Mouse (Mus musculus) CH12.LX (cell line): ENCODE results near the gene Akp3. TPM values are rescaled to one million over a fixed set of nuclear protein-coding genes. Genes with fewer than 3 reads are reported as not detected.

ENCODE experiments used
- DNase-seq: peaks from one replicate; pipeline ENCODE4 v3.0.0-alpha.2; 2013; ENCODE audit errors: extremely low read depth
- H3K27ac ChIP-seq: 2 replicates; pipeline ENCODE4 v1.5.1; 2012; ENCODE audit warnings: low read depth, mild to moderate bottlenecking, control low read depth, moderate library complexity; ENCODE audit not compliant: insufficient read depth
- H3K27me3 ChIP-seq: replicated peaks from 2 replicates; pipeline ENCODE3; 2012; ENCODE audit warnings: inconsistent platforms
- H3K36me3 ChIP-seq, 2 experiments: replicated peaks in 1 of 2; 2 replicates each; pipeline versions ENCODE3 to v1.6.1; 2012; ENCODE audit warnings: inconsistent platforms in 1 of 2, low read length in 1 of 2, mild to moderate bottlenecking in 1 of 2, mixed read lengths in 1 of 2, moderate library complexity in 1 of 2; ENCODE audit not compliant: control insufficient read depth in 1 of 2, insufficient read depth in 1 of 2
- H3K4me1 ChIP-seq, 2 experiments: 2 replicates each; pipeline ENCODE4 v1.6.1; 2012; ENCODE audit warnings: inconsistent platforms in 1 of 2, moderate library complexity in 1 of 2; ENCODE audit not compliant: insufficient read depth in 2 of 2, control insufficient read depth in 1 of 2
- H3K4me2 ChIP-seq: 2 replicates; pipeline ENCODE4 v1.6.1; 2012; ENCODE audit warnings: low read depth, mild to moderate bottlenecking, control low read depth; ENCODE audit not compliant: poor library complexity, insufficient read depth, severe bottlenecking
- H3K4me3 ChIP-seq, 3 experiments: fragments of 150-350 bp in 1 of 3; sonication (generic) in 1 of 3; replicated peaks in 1 of 3; 2 replicates each; pipeline versions ENCODE3 to v1.5.1; 2011 to 2012; ENCODE audit warnings: low read depth in 2 of 3, low read length in 2 of 3, mild to moderate bottlenecking in 2 of 3, moderate library complexity in 2 of 3, control low read depth in 1 of 3, improper control_type of control experiment in 1 of 3, inconsistent platforms in 1 of 3, mixed read lengths in 1 of 3; ENCODE audit not compliant: poor library complexity in 1 of 3
- H3K79me2 ChIP-seq: replicated peaks from 2 replicates; pipeline ENCODE4 v1.6.1; 2012; ENCODE audit warnings: mild to moderate bottlenecking, moderate library complexity; ENCODE audit not compliant: control insufficient read depth, poor library complexity, insufficient read depth, severe bottlenecking; ENCODE audit errors: extremely low read depth
- H3K9ac ChIP-seq: 2 replicates; pipeline ENCODE4 v1.6.1; 2012; ENCODE audit warnings: low read depth, mild to moderate bottlenecking, control low read depth, moderate library complexity; ENCODE audit not compliant: insufficient read depth
- H3K9me3 ChIP-seq: replicated peaks from 2 replicates; pipeline ENCODE3; 2012; ENCODE audit warnings: low read length, inconsistent platforms, mixed read lengths
- EP300 ChIP-seq: IDR thresholded peaks from 2 replicates; pipeline ENCODE4 v1.6.1; 2011; ENCODE audit warnings: low read length, improper control_type of control experiment
- ETS1 ChIP-seq: conservative IDR thresholded peaks from 2 replicates; pipeline ENCODE4 v1.6.1; 2012; ENCODE audit warnings: low read depth, mild to moderate bottlenecking, inconsistent platforms, low read length, improper control_type of control experiment, moderate library complexity
- IRF4 ChIP-seq: IDR thresholded peaks from 2 replicates; pipeline ENCODE4 v1.6.1; 2014; ENCODE audit warnings: low read depth, mild to moderate bottlenecking, inconsistent platforms, low read length, improper control_type of control experiment
- JUN ChIP-seq: IDR thresholded peaks from 2 replicates; pipeline ENCODE4 v1.6.1; 2011; ENCODE audit warnings: low read depth, mild to moderate bottlenecking, low read length, improper control_type of control experiment, moderate library complexity; ENCODE audit not compliant: insufficient read depth
- JUND ChIP-seq: conservative IDR thresholded peaks from 2 replicates; pipeline ENCODE4 v1.6.1; 2011; ENCODE audit warnings: low read depth, low read length, improper control_type of control experiment
- KAT2A ChIP-seq: IDR thresholded peaks from 2 replicates; pipeline ENCODE4 v1.6.1; 2012; ENCODE audit warnings: low read length, improper control_type of control experiment, inconsistent platforms; ENCODE audit not compliant: insufficient replicate concordance
- MAX ChIP-seq: IDR thresholded peaks from 2 replicates; pipeline ENCODE4 v1.6.1; 2011; ENCODE audit warnings: low read length, improper control_type of control experiment
- NELFE ChIP-seq: IDR thresholded peaks from 2 replicates; pipeline ENCODE4 v1.6.1; 2011; ENCODE audit warnings: low read depth, low read length, improper control_type of control experiment
- PAX5 ChIP-seq: IDR thresholded peaks from 2 replicates; pipeline ENCODE4 v1.6.1; 2012; ENCODE audit warnings: low read length, inconsistent platforms, mixed read lengths
- POLR2AphosphoS2 ChIP-seq: IDR thresholded peaks from 2 replicates; pipeline ENCODE4 v1.6.1; 2011; ENCODE audit warnings: low read depth, low read length, improper control_type of control experiment
- RAD21 ChIP-seq: IDR thresholded peaks from 2 replicates; pipeline ENCODE4 v1.6.1; 2011; ENCODE audit warnings: low read depth, mild to moderate bottlenecking, low read length, improper control_type of control experiment, moderate library complexity
- RCOR1 ChIP-seq: conservative IDR thresholded peaks from 2 replicates; pipeline ENCODE4 v1.6.1; 2012; ENCODE audit warnings: low read depth, mild to moderate bottlenecking, inconsistent platforms, low read length, improper control_type of control experiment
- SIN3A ChIP-seq: IDR thresholded peaks from 2 replicates; pipeline ENCODE4 v1.6.1; 2012; ENCODE audit warnings: low read length, improper control_type of control experiment, inconsistent platforms
- SMC3 ChIP-seq: IDR thresholded peaks from 2 replicates; pipeline ENCODE4 v1.6.1; 2011; ENCODE audit warnings: low read depth, low read length, improper control_type of control experiment
- USF1 ChIP-seq: IDR thresholded peaks from 2 replicates; pipeline ENCODE4 v1.6.1; 2014; ENCODE audit warnings: low read depth, mild to moderate bottlenecking, inconsistent platforms, low read length, improper control_type of control experiment
- ZC3H11A ChIP-seq: IDR thresholded peaks from 2 replicates; pipeline ENCODE4 v1.6.1; 2012; ENCODE audit warnings: low read depth, mild to moderate bottlenecking, inconsistent platforms, low read length, improper control_type of control experiment
- ZKSCAN1 ChIP-seq: IDR thresholded peaks from 2 replicates; pipeline ENCODE4 v1.6.1; 2012; ENCODE audit warnings: low read depth, inconsistent platforms, low read length, improper control_type of control experiment, borderline replicate concordance
- ZMIZ1 ChIP-seq: IDR thresholded peaks from 2 replicates; pipeline ENCODE4 v1.6.1; 2012; ENCODE audit warnings: low read depth, mild to moderate bottlenecking, inconsistent platforms, low read length, improper control_type of control experiment
- ZNF384 ChIP-seq: IDR thresholded peaks from 2 replicates; pipeline ENCODE4 v1.6.1; 2012; ENCODE audit warnings: low read depth, low read length, improper control_type of control experiment, inconsistent platforms
- dilution Hi-C: fragments of 300-500 bp; cut with MboI; formaldehyde crosslinking; loops from 2 replicates; pipeline ENCODE4 v1.14.3; 2020; ENCODE audit warnings: low sequenced_read_pairs; ENCODE audit not compliant: extremely low pct_unique_long_range_greater_than_20kb, extremely low pct_ligation_motif_present
- in situ Hi-C: fragments of 300-500 bp; cut with MboI; formaldehyde crosslinking; loops from 3 replicates; pipeline ENCODE4 v1.14.3; 2019; ENCODE audit warnings: low sequenced_read_pairs, low pct_ligation_motif_present, low pct_unique_long_range_greater_than_20kb, mixed read lengths
- polyA plus RNA-seq: library from polyadenylated mRNA; unstranded; fragments of >175 nt; gene quantifications from 2 replicates; pipeline ENCODE4 v1.2.1, GENCODE M21; 2012; ENCODE audit warnings: low read depth; ENCODE audit not compliant: insufficient read length
- total RNA-seq, 2 experiments: library from RNA; depleted of rRNA; stranded (reverse); fragments of 300-350 nt in 1 of 2; fragments of >200 nt in 1 of 2; gene quantifications; 2 replicates each; pipeline ENCODE4 v1.2.3; 2012 to 2014

Gene Akp3
- total and polyA plus RNA-seq, 3 experiments: not detected

GRCm38 (mm10) chr1:87143141-87143540 is 18.4 kb downstream of the Akp3 start:
- dilution Hi-C loops: no loop called here
- no peak overlapping the region for H3K4me3 ChIP-seq
- H3K79me2 ChIP-seq: no peaks in the 10 kb centered on the region

GRCm38 (mm10) chr1:87149422-87149821 is 24.6 kb downstream of the Akp3 start:
- no peak overlapping the region for H3K4me3 ChIP-seq
- dilution Hi-C loops: no loop called here
- no peaks in the 10 kb centered on the region for H3K79me2 ChIP-seq
- no peak for DNase-seq
- in situ Hi-C loops: no loop called here
- H3K9me3 ChIP-seq: peaks cover 9% of the 10 kb centered on the region
- no peaks in the 10 kb centered on the region for H3K4me1 ChIP-seq
- H3K9ac ChIP-seq: no peak overlapping the region
- H3K27ac ChIP-seq: no peak overlapping the region
- TF ChIP-seq EP300 (no peak), SMC3 (no peak), USF1 (no peak), JUND (no peak), JUN (no peak), PAX5 (no peak), ZKSCAN1 (no peak), RAD21 (no peak), ZC3H11A (no peak), SIN3A (no peak), ETS1 (no peak), KAT2A (no peak), MAX (no peak), ZNF384 (no peak)
- peaks cover 57% of the 10 kb centered on the region for H3K27me3 ChIP-seq
- no peak overlapping the region for H3K4me2 ChIP-seq
- H3K36me3 ChIP-seq: no peaks in the 10 kb centered on the region

More at GRCm38 (mm10) chr1:87143141-87143540, 18.4 kb downstream of the Akp3 start:
- Histone ChIP-seq H3K4me1 (peaks cover 3 to 16% of the 10 kb centered on the region in 2 experiments; a peak in 3 of 4 replicates), H3K36me3 (no peaks in the 10 kb centered on the region), H3K9ac (no peak overlapping the region), H3K27ac (no peak overlapping the region), H3K27me3 (peaks cover 33% of the 10 kb centered on the region), H3K4me2 (no peak overlapping the region), H3K9me3 (no peaks in the 10 kb centered on the region)
- in situ Hi-C loops: no loop called here
- DNase-seq: no peak
- TF ChIP-seq POLR2AphosphoS2: no peak
- no peak for TF ChIP-seq RCOR1
- TF ChIP-seq ZKSCAN1: no peak
- no peak for TF ChIP-seq ZNF384
- TF ChIP-seq NELFE: no peak
- no peak for TF ChIP-seq JUN
- TF ChIP-seq MAX: no peak
- TF ChIP-seq PAX5: no peak
- TF ChIP-seq IRF4: no peak
- TF ChIP-seq JUND: no peak
- no peak for TF ChIP-seq ZMIZ1
